Mouse (Mus musculus): ENCODE results near the gene Ldhd. TPM values are rescaled to one million over a fixed set of nuclear protein-coding genes. Genes with fewer than 3 reads are reported as not detected.
A peak's percentile ranks its signal among the peaks of the same experiment; 100 is the strongest.

Ldhd gene
- polyA plus RNA-seq, 1 experiment = 24.4 TPM

- peaks cover 36% of the 10 kb centered on the region for H3K4me1 ChIP-seq (ENCODE audit: control insufficient read depth, insufficient read depth, low read length)
These were observed 39.0 kb downstream of the Ldhd start for GRCm38 (mm10) chr8:111591176-111591575.

GRCm38 (mm10) chr8:111590214-111590613 lies 40.0 kb downstream of the Ldhd start:
- Histone ChIP-seq H3K27ac (ENCODE audit: insufficient read depth, low read length) (no peak overlapping the region), H3K4me1 (ENCODE audit: control insufficient read depth, insufficient read depth, low read length) (peaks cover 29% of the 10 kb centered on the region), H3K4me3 (replicated peaks; ENCODE audit: insufficient read depth, low read depth, low read length) (no peak overlapping the region), H3K27me3 (ENCODE audit: control insufficient read depth, insufficient read depth, low read length) (no peaks in the 10 kb centered on the region)
- no peak for DNase-seq
- WGBS = 93% methylated on average over 3 of the region's 3 CpGs
- TF ChIP-seq POLR2A (IDR thresholded peaks at IDR 0.05; ENCODE audit: borderline replicate concordance, insufficient read depth, low read length) (no peak), CTCF (IDR thresholded peaks at IDR 0.05; ENCODE audit: borderline replicate concordance, insufficient read depth, low read depth, low read length) (no peak)

More at GRCm38 (mm10) chr8:111591176-111591575, 39.0 kb downstream of the Ldhd start:
- H3K27me3 ChIP-seq (ENCODE audit: control insufficient read depth, insufficient read depth, low read length) = no peaks in the 10 kb centered on the region
- no peak overlapping the region for H3K27ac ChIP-seq (ENCODE audit: insufficient read depth, low read length)
- no peak overlapping the region for H3K4me3 ChIP-seq (replicated peaks; ENCODE audit: insufficient read depth, low read depth, low read length)
- TF ChIP-seq POLR2A (IDR thresholded peaks at IDR 0.05; ENCODE audit: borderline replicate concordance, insufficient read depth, low read length) (no peak), CTCF (IDR thresholded peaks at IDR 0.05; ENCODE audit: borderline replicate concordance, insufficient read depth, low read depth, low read length) (no peak)
- DNase-seq = no peak

GRCm38 (mm10) chr8:111588336-111588735 lies 41.8 kb downstream of the Ldhd start:
- DNase-seq = no peak
- no peak overlapping the region for H3K27ac ChIP-seq (ENCODE audit: insufficient read depth, low read length)
- TF ChIP-seq CTCF (IDR thresholded peaks at IDR 0.05; ENCODE audit: borderline replicate concordance, insufficient read depth, low read depth, low read length) (no peak), POLR2A (IDR thresholded peaks at IDR 0.05; ENCODE audit: borderline replicate concordance, insufficient read depth, low read length) (no peak)
- no peaks in the 10 kb centered on the region for H3K27me3 ChIP-seq (ENCODE audit: control insufficient read depth, insufficient read depth, low read length)
- H3K4me1 ChIP-seq (ENCODE audit: control insufficient read depth, insufficient read depth, low read length) = peaks cover 17% of the 10 kb centered on the region
- no peak overlapping the region for H3K4me3 ChIP-seq (replicated peaks; ENCODE audit: insufficient read depth, low read depth, low read length)
- WGBS = 90% methylated on average over 2 of the region's 2 CpGs

GRCm38 (mm10) chr8:111587545-111588094 lies 42.6 kb downstream of the Ldhd start:
- 98% methylated on average over 1 of the region's 1 CpGs for WGBS
- H3K4me3 ChIP-seq (replicated peaks; ENCODE audit: insufficient read depth, low read depth, low read length) = no peak overlapping the region
- TF ChIP-seq CTCF (IDR thresholded peaks at IDR 0.05; ENCODE audit: borderline replicate concordance, insufficient read depth, low read depth, low read length) (no peak), POLR2A (IDR thresholded peaks at IDR 0.05; ENCODE audit: borderline replicate concordance, insufficient read depth, low read length) (no peak)

GRCm38 (mm10) chr8:111584946-111585345 lies 45.2 kb downstream of the Ldhd start:
- Histone ChIP-seq H3K4me1 (ENCODE audit: control insufficient read depth, insufficient read depth, low read length) (no peaks in the 10 kb centered on the region), H3K27me3 (ENCODE audit: control insufficient read depth, insufficient read depth, low read length) (no peaks in the 10 kb centered on the region), H3K4me3 (replicated peaks; ENCODE audit: insufficient read depth, low read depth, low read length) (no peak overlapping the region), H3K27ac (ENCODE audit: insufficient read depth, low read length) (no peak overlapping the region)
- 97% methylated on average over 3 of the region's 3 CpGs for WGBS
- no peak for TF ChIP-seq CTCF (IDR thresholded peaks at IDR 0.05; ENCODE audit: borderline replicate concordance, insufficient read depth, low read depth, low read length)
- no peak for TF ChIP-seq POLR2A (IDR thresholded peaks at IDR 0.05; ENCODE audit: borderline replicate concordance, insufficient read depth, low read length)
- DNase-seq = no peak

More at GRCm38 (mm10) chr8:111587545-111588094, 42.6 kb downstream of the Ldhd start:
- Histone ChIP-seq H3K4me1 (ENCODE audit: control insufficient read depth, insufficient read depth, low read length) (peaks cover 12% of the 10 kb centered on the region), H3K27ac (ENCODE audit: insufficient read depth, low read length) (no peak overlapping the region), H3K27me3 (ENCODE audit: control insufficient read depth, insufficient read depth, low read length) (no peaks in the 10 kb centered on the region)
- DNase-seq = no peak

- DNase-seq = no peak
- peaks cover 11% of the 10 kb centered on the region; the same call in 1 of the 2 replicates for H3K4me1 ChIP-seq (ENCODE audit: control insufficient read depth, insufficient read depth, low read length)
- no peak overlapping the region for H3K4me3 ChIP-seq (replicated peaks; ENCODE audit: insufficient read depth, low read depth, low read length)
- H3K27ac ChIP-seq (ENCODE audit: insufficient read depth, low read length) = no peak overlapping the region
- WGBS = 86% methylated on average over 3 of the region's 3 CpGs
- H3K27me3 ChIP-seq (ENCODE audit: control insufficient read depth, insufficient read depth, low read length) = no peaks in the 10 kb centered on the region
- TF ChIP-seq CTCF (IDR thresholded peaks at IDR 0.05; ENCODE audit: borderline replicate concordance, insufficient read depth, low read depth, low read length) = no peak
- no peak for TF ChIP-seq POLR2A (IDR thresholded peaks at IDR 0.05; ENCODE audit: borderline replicate concordance, insufficient read depth, low read length)
These were observed 47.8 kb downstream of the Ldhd start for GRCm38 (mm10) chr8:111582386-111582785.

GRCm38 (mm10) chr8:111580306-111580705 lies 49.9 kb downstream of the Ldhd start:
- WGBS = 85% methylated on average over 3 of the region's 3 CpGs
- Histone ChIP-seq H3K27ac (ENCODE audit: insufficient read depth, low read length) (no peak overlapping the region), H3K4me1 (ENCODE audit: control insufficient read depth, insufficient read depth, low read length) (peaks cover 11% of the 10 kb centered on the region; the same call in 1 of the 2 replicates), H3K4me3 (replicated peaks; ENCODE audit: insufficient read depth, low read depth, low read length) (no peak overlapping the region), H3K27me3 (ENCODE audit: control insufficient read depth, insufficient read depth, low read length) (no peaks in the 10 kb centered on the region)
- no peak for TF ChIP-seq CTCF (IDR thresholded peaks at IDR 0.05; ENCODE audit: borderline replicate concordance, insufficient read depth, low read depth, low read length)
- TF ChIP-seq POLR2A (IDR thresholded peaks at IDR 0.05; ENCODE audit: borderline replicate concordance, insufficient read depth, low read length) = no peak
- no peak for DNase-seq

- Histone ChIP-seq H3K4me1 (ENCODE audit: control insufficient read depth, insufficient read depth, low read length) (peaks cover 11% of the 10 kb centered on the region; the same call in 1 of the 2 replicates), H3K27me3 (ENCODE audit: control insufficient read depth, insufficient read depth, low read length) (no peaks in the 10 kb centered on the region), H3K4me3 (replicated peaks; ENCODE audit: insufficient read depth, low read depth, low read length) (no peak overlapping the region), H3K27ac (ENCODE audit: insufficient read depth, low read length) (peak overlapping the region; percentile 34; the same call in 1 of the 2 replicates)
- 21% methylated on average over 1 of the region's 1 CpGs for WGBS
- no peak for TF ChIP-seq POLR2A (IDR thresholded peaks at IDR 0.05; ENCODE audit: borderline replicate concordance, insufficient read depth, low read length)
- no peak for TF ChIP-seq CTCF (IDR thresholded peaks at IDR 0.05; ENCODE audit: borderline replicate concordance, insufficient read depth, low read depth, low read length)
- peak; percentile 59 to 75 for DNase-seq
These were observed 50.9 kb downstream of the Ldhd start for GRCm38 (mm10) chr8:111579318-111579717.
